Mouse (Mus musculus): ENCODE data around the gene Nacc1. TPM values are rescaled to one million over a fixed set of nuclear protein-coding genes. Genes with fewer than 3 reads are reported as not detected.

The Nacc1 gene
- polyA plus RNA-seq, 1 experiment = 71.5 TPM

GRCm38 (mm10) chr8:84668731-84669485 lies 18.8 kb downstream of the Nacc1 start:
- WGBS = 71% methylated on average over 6 of the region's 6 CpGs
- no peak for DNase-seq (ENCODE audit: low read depth, low spot score)

- DNase-seq (ENCODE audit: low read depth, low spot score) = no peak
- WGBS = 33% methylated on average over 1 of the region's 1 CpGs
These were observed 19.6 kb downstream of the Nacc1 start for GRCm38 (mm10) chr8:84668081-84668480.

- 2% methylated on average over 14 of the region's 14 CpGs for WGBS
- DNase-seq (ENCODE audit: low read depth, low spot score) = no peak
These were observed 22.2 kb downstream of the Nacc1 start for GRCm38 (mm10) chr8:84665385-84665893.

GRCm38 (mm10) chr8:84664566-84665384 lies 22.9 kb downstream of the Nacc1 start:
- peak; percentile 76 for DNase-seq (ENCODE audit: low read depth, low spot score)
- WGBS = under 1% methylated on average over 29 of the region's 29 CpGs

- 1% methylated on average over 43 of the region's 43 CpGs for WGBS
- DNase-seq (ENCODE audit: low read depth, low spot score) = peak; percentile 90
These were observed 24.0 kb downstream of the Nacc1 start for GRCm38 (mm10) chr8:84663483-84664327.

- DNase-seq (ENCODE audit: low read depth, low spot score) = no peak
- WGBS = under 1% methylated on average over 27 of the region's 27 CpGs
These were observed 25.0 kb downstream of the Nacc1 start, which contains the start of gene Ier2 for GRCm38 (mm10) chr8:84662581-84663065. Gene Ier2 (minus strand): TSS chr8:84662852.

GRCm38 (mm10) chr8:84661961-84662571 lies 25.6 kb downstream of the Nacc1 start:
- WGBS = under 1% methylated on average over 61 of the region's 61 CpGs
- no peak for DNase-seq (ENCODE audit: low read depth, low spot score)

GRCm38 (mm10) chr8:84661458-84661871 lies 26.2 kb downstream of the Nacc1 start:
- WGBS = under 1% methylated on average over 24 of the region's 24 CpGs
- peak; percentile 92 for DNase-seq (ENCODE audit: low read depth, low spot score)

GRCm38 (mm10) chr8:84660819-84661457 lies 26.7 kb downstream of the Nacc1 start:
- peak; percentile 78 for DNase-seq (ENCODE audit: low read depth, low spot score)
- WGBS = 4% methylated on average over 20 of the region's 20 CpGs

- WGBS = 5% methylated on average over 33 of the region's 33 CpGs
- DNase-seq (ENCODE audit: low read depth, low spot score) = no peak
These were observed 27.5 kb downstream of the Nacc1 start for GRCm38 (mm10) chr8:84659936-84660818.

- no peak for DNase-seq (ENCODE audit: low read depth, low spot score)
- WGBS = 58% methylated on average over 1 of the region's 1 CpGs
These were observed 28.7 kb downstream of the Nacc1 start for GRCm38 (mm10) chr8:84658951-84659350.

- peak; percentile 87 for DNase-seq (ENCODE audit: low read depth, low spot score)
- WGBS = 30% methylated on average over 4 of the region's 4 CpGs
These were observed 30.0 kb downstream of the Nacc1 start for GRCm38 (mm10) chr8:84657680-84658079.

- no peak for DNase-seq (ENCODE audit: low read depth, low spot score)
These were observed 30.5 kb downstream of the Nacc1 start for GRCm38 (mm10) chr8:84657203-84657602.

- under 1% methylated on average over 23 of the region's 23 CpGs for WGBS
- DNase-seq (ENCODE audit: low read depth, low spot score) = peak; percentile 90
These were observed 31.0 kb downstream of the Nacc1 start for GRCm38 (mm10) chr8:84656641-84657126.

- no peak for DNase-seq (ENCODE audit: low read depth, low spot score)
- WGBS = 5% methylated on average over 10 of the region's 10 CpGs
These were observed 31.5 kb downstream of the Nacc1 start for GRCm38 (mm10) chr8:84656191-84656525.

- whole genome bisulfite sequencing = 19% methylated on average over 15 of the region's 15 CpGs
- no peak for DNase-seq (ENCODE audit: low read depth, low spot score)
These were observed 32.1 kb downstream of the Nacc1 start for GRCm38 (mm10) chr8:84655336-84656190.

GRCm38 (mm10) chr8:84654597-84654996 lies 33.1 kb downstream of the Nacc1 start:
- DNase-seq (ENCODE audit: low read depth, low spot score) = no peak
- 45% methylated on average over 4 of the region's 4 CpGs for WGBS

Measured in large intestine, adult 2 months (tissue).